Mouse (Mus musculus): ENCODE measurements around the gene Chdh.

DNA sequence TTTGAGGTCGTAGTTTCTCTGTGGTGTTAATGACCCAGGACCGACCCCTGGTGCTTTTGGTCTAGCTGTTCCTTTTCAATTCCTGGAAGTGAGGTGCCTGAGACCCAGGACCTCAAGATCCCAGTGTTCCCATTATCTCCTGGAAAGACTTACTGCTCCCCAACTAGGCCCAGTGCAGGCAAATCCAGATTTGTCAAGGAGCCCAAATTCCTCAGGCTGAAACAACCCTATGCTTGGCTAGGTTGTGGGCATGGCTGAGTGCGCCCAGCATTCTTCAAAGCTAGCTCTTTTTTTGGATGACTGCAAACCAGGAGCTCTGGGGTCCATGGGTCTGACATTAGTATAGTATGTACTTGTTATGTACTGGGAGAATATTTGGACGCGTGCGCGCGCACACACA is 10.6 kb downstream of the Chdh start:
- TF ChIP-seq CTCF (conservative IDR thresholded peaks at IDR 0.05; ENCODE audit: low read length) = no peak
- TF ChIP-seq POU5F1 (IDR thresholded peaks at IDR 0.05; ENCODE audit: borderline replicate concordance, low read length) = no peak
